Comparison of ENCODE assay signal across 8 mouse cellular contexts in the genomic region with DNA sequence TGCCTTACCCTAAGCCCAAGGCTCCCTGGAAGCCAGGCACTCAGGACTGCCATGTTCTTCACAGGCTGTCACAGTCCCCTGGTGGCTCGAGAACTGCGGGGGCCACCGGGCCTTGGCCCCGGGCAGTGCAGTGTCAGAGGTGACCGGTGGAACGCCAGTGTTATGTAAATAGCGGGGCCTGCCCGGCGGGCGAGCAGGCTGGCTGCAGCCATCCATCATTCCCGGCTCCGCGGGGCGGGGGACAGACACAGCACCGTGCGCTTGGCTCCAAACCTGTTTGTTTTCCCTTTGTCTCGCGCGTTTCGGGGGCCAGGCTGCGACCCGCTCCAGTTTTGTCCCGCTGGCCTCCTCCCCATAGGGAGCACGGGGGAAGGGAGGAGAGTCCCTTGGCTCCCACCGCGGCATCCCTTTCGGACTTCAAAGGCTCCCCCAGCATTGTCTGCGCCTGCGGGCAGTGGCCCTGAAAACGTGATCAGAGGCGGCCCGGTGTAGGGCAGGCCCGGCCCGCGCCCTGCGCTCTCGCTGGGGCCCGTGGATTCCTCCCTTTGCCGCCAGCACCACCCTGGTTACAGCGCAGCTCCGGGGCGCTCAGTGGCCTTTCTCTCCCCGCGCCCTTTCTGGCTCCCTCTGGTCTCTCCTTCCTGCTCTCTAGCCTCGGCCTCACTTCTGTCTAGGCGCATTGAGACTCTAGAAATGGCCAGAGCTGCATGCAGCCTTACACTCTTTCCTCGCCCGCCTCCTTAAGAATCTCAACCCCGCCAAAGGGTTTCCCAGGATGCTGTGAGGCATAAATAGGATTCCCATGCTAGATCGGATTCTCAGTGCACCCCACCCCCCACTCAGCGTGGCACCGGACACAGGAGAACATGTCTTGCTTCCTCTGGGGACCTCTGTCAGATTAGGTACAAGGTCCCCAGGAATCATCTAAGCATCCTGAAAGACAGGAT.
DNase-seq lines count a peak whose midpoint lies in the region; ATAC-seq lines count a peak whose summit lies in the region.

No protein-coding gene starts in this region.

- peaks cover 30% of the 10 kb centered on the region for H3K4me1 ChIP-seq in hindbrain, embryonic 11.5 days (replicated peaks; ENCODE audit: control insufficient read depth, insufficient read depth, low read length)
- peaks cover 3% of the 10 kb centered on the region; the same call in 1 of the 2 replicates for H3K4me1 ChIP-seq in liver, embryonic 11.5 days (replicated peaks; ENCODE audit: control insufficient read depth, insufficient read depth, low read length)

- peak overlapping the region; percentile 17 for H3K4me3 ChIP-seq in hindbrain, embryonic 11.5 days (ENCODE audit: low read depth, low read length)
- H3K4me3 ChIP-seq in liver, embryonic 11.5 days (ENCODE audit: low read depth, low read length) = peak overlapping the region; percentile 37

- peak; percentile 83 for ATAC-seq in hindbrain, embryonic 11.5 days (ENCODE audit: low FRiP score)
- ATAC-seq in liver, embryonic 11.5 days (replicated peaks; ENCODE audit: low FRiP score) = no peak; the same call in 1 of the 2 replicates

- H3K36me3 ChIP-seq in hindbrain, embryonic 11.5 days (ENCODE audit: control insufficient read depth, insufficient read depth, low read length) = no peaks in the 10 kb centered on the region
- no peaks in the 10 kb centered on the region for H3K36me3 ChIP-seq in liver, embryonic 11.5 days (ENCODE audit: control insufficient read depth, insufficient read depth, low read length)

- DNase-seq in cerebellum, postnatal 10 days = peak; percentile 47 to 52
- no peak for DNase-seq in cerebellum, adult 9-10 months
- peak; percentile 51 for DNase-seq in adrenal gland, postnatal 25 days
- DNase-seq in hindbrain, embryonic 11.5 days (ENCODE audit: low spot score) = peak; percentile 85
- peak; percentile 66 for DNase-seq in liver, embryonic 11.5 days (ENCODE audit: low spot score)
- peak; percentile 68 for DNase-seq in retina, embryonic 14.5 days (ENCODE audit: low spot score)
- no peak for DNase-seq in thymus, postnatal 36 days
- DNase-seq in left cerebral cortex, postnatal 25 days (ENCODE audit: low spot score in 2 of 2) = no peak

- 2% methylated on average over 52 of the region's 52 CpGs for WGBS in hindbrain, embryonic 11.5 days
- 9% methylated on average over 52 of the region's 52 CpGs for WGBS in liver, embryonic 11.5 days

- H3K9ac ChIP-seq in hindbrain, embryonic 11.5 days (ENCODE audit: low read depth, low read length) = peak overlapping the region; percentile 37
- peak overlapping the region; percentile 38; the same call in 1 of the 2 replicates for H3K9ac ChIP-seq in liver, embryonic 11.5 days (ENCODE audit: low read depth, low read length)

- peak overlapping the region; percentile 88 for H3K27ac ChIP-seq in hindbrain, embryonic 11.5 days (ENCODE audit: low read depth, low read length)
- H3K27ac ChIP-seq in liver, embryonic 11.5 days (ENCODE audit: low read depth, low read length) = no peak overlapping the region

- intact Hi-C loops in left cerebral cortex, postnatal 25 days (cut with DNase I) = no loop called here

- H3K4me2 ChIP-seq in hindbrain, embryonic 11.5 days (replicated peaks; ENCODE audit: low read depth, low read length) = peak overlapping the region; percentile 55
- peak overlapping the region; percentile 66 for H3K4me2 ChIP-seq in liver, embryonic 11.5 days

- no peaks in the 10 kb centered on the region for H3K9me3 ChIP-seq in hindbrain, embryonic 11.5 days (ENCODE audit: control insufficient read depth, low read length)
- no peaks in the 10 kb centered on the region for H3K9me3 ChIP-seq in liver, embryonic 11.5 days (ENCODE audit: control insufficient read depth, low read length)

- peaks cover 78% of the 10 kb centered on the region for H3K27me3 ChIP-seq in hindbrain, embryonic 11.5 days (ENCODE audit: control insufficient read depth, insufficient read depth, low read length)
- H3K27me3 ChIP-seq in liver, embryonic 11.5 days (replicated peaks; ENCODE audit: control insufficient read depth, insufficient read depth, low read length) = peaks cover 73% of the 10 kb centered on the region

Comparison
In these comparisons a context has a peak if more than half of its experiments do, and no peak if none do; other contexts are left out.
1. DNase-seq: peak in cerebellum, postnatal 10 days (2 of 2), adrenal gland, postnatal 25 days (single experiment), hindbrain, embryonic 11.5 days (single experiment), liver, embryonic 11.5 days (single experiment) and retina, embryonic 14.5 days (single experiment); none in cerebellum, adult 9-10 months (single experiment), thymus, postnatal 36 days (0 of 2) and left cerebral cortex, postnatal 25 days (0 of 2).